Mouse (Mus musculus): Measurements from ENCODE around the gene Znrf1. TPM values are rescaled to one million over a fixed set of nuclear protein-coding genes. Genes with fewer than 3 reads are reported as not detected.
"Not testable (repeated sequence)": the region's sequence is repeated elsewhere in the genome, so short reads cannot be mapped to it uniquely, and the experiment has no call there.

Znrf1 gene
- polyA plus RNA-seq, 1 experiment from 2014 or later = 44.8 TPM

DNA sequence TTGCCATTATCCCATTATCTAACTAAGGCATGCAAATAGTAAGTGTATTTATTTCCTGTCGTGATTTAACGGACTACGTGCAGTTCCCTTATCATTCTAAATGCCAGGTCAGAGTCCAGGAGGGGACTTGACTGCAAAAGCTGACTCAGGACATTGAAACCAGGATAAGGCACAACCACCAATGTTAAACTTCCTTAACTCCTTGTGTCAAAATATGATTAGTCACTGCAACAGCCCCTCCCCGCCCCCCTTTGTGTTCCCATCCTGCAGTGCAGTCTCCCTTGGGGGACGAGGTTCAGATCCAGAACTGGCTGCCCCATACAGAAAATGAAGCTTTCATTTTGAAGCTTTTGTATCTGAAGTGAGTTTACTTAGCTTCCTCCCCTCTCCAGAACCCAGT lies 106.6 kb downstream of the Znrf1 start:
- Histone ChIP-seq H3K27me3 (ENCODE audit: low read depth, poor library complexity, severe bottlenecking) (no peaks in the 10 kb centered on the region), H3K27ac (peak overlapping the region; percentile 99), H3K9me3 (replicated peaks) (no peaks in the 10 kb centered on the region), H3K4me1 (peaks cover 8% of the 10 kb centered on the region), H3K36me3 (peaks cover 17% of the 10 kb centered on the region; the same call in 1 of the 2 replicates), H3K4me3 (peak overlapping the region; percentile 86)
- no peak for DNase-seq (ENCODE audit: low spot score)
- WGBS = 70% methylated on average over 5 of the region's 5 CpGs

DNA sequence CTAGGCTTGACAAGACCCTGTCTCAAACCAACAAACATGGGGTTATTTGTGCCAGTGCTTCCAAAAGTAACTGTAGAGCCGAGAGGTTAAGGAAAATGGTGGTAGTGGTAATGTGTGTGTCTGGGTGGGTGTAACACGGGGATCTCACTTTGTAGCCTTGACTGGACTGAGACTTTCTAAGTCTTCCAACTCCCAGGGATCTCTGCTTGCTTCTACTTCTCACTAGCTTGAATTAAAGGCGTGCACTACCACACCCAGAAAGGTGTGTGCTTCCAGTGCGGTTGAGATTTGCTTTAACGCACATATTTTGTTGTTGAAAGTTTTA lies 107.0 kb downstream of the Znrf1 start:
- no peak for DNase-seq (ENCODE audit: low spot score)
- peak overlapping the region; percentile 86 for H3K4me3 ChIP-seq
- peaks cover 17% of the 10 kb centered on the region; the same call in 1 of the 2 replicates for H3K36me3 ChIP-seq
- 10% methylated on average over 5 of the region's 5 CpGs for WGBS
- no peaks in the 10 kb centered on the region for H3K27me3 ChIP-seq (ENCODE audit: low read depth, poor library complexity, severe bottlenecking)
- H3K4me1 ChIP-seq = peaks cover 8% of the 10 kb centered on the region
- H3K27ac ChIP-seq = peak overlapping the region; percentile 99
- H3K9me3 ChIP-seq (replicated peaks) = no peaks in the 10 kb centered on the region

DNA sequence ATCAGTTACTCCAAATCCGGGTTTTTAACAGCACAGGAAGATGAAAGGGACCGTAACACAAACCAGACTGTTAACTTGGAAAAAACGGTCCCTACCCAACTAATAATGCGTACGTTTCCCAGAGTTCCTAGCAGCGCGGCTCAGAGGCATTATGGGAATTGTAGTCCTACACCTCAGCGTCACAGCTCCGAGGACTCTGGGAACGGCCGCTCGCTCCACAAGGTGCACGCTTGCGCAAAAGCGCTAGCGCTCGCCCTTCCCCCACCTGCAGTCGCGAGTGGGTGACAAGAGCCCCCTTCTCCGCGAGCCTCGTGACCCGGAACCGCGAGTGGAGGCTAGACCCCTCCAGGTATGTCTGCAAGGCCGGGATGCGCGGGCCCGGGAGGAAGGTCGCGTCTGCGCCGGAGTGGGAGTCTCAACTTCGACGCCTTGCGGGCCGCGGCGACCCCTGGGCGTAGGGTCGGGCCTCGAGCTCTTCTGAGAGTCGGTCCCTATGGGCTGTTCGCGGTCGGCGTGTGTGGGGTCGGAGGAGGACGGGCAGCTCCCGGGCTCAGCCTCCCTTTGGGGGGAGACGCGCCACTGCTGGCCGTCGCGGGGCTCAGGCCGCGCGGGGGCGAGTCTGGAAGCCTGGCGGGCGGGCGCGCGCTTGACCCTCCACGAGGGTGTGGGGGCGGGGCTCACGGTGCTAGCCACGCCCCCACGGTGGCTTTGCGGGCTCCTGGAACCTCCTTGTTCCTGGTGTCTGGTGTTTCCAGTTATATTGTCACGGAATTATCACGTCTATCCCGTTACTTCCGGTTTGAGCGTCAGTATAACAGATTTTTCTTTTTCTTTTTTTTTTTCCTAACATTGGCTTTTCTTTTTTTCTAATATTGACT lies 107.6 kb downstream of the Znrf1 start, which contains the start of gene Zfp1:
Zfp1 (plus strand) TSS at position 138 of the 878 bp plus-strand sequence.
- Histone ChIP-seq H3K4me1 (peaks cover 8% of the 10 kb centered on the region), H3K4me3 (peak within 1 kb of the TSS; percentile 86), H3K36me3 (peaks cover 17% of the 10 kb centered on the region; the same call in 1 of the 2 replicates), H3K9me3 (replicated peaks) (no peaks in the 10 kb centered on the region), H3K27ac (peak within 1 kb of the TSS; percentile 99), H3K27me3 (ENCODE audit: low read depth, poor library complexity, severe bottlenecking) (no peaks in the 10 kb centered on the region)
- peak; percentile 94 for DNase-seq (ENCODE audit: low spot score)
- under 1% methylated on average over 75 of the region's 75 CpGs for WGBS

DNA sequence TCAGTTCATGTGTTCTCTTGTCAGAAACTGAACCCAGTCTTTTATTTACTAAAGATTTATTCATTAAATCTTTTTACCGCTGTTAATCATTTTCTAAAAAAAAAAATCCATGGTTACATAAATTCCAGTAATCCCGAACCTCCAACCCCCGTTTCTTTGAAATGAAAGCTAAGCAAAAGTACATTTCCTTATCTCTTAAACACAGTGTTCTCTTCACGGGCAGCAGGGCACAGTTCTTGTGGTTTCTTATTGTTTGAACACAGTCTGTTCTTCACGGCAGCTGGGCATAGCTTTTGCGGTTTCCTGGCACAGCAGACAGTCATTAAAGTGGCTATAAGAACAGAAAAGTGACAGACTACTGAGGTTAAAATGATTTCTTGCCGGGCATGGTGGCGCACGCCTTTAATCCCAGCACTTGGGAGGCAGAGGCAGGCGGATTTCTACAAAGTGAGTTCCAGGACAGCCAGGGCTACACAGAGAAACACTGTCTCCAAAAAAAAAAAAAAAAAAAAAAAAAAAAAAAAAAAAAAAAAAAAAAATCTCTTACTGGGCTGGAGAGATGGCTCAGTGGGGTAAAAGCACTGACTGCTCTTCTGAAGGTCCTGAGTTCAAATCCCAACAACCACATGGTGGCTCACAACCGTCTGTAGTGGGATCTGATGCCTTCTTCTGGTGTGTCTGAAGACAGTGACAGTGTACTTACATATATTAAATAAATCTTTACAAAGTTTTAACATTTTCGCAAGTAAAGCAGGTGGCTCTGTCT lies 108.6 kb downstream of the Znrf1 start:
- DNase-seq (ENCODE audit: low spot score); H3K9me3 ChIP-seq (replicated peaks); H3K27me3 ChIP-seq (ENCODE audit: low read depth, poor library complexity, severe bottlenecking): not testable (repeated sequence)
- 83% methylated on average over 12 of the region's 12 CpGs for WGBS
- Histone ChIP-seq H3K4me1 (peaks cover 13% of the 10 kb centered on the region), H3K4me3 (peak overlapping the region; percentile 86), H3K27ac (peak overlapping the region; percentile 99; the same call in 1 of the 2 replicates), H3K36me3 (peaks cover 17% of the 10 kb centered on the region; the same call in 1 of the 2 replicates)

DNA sequence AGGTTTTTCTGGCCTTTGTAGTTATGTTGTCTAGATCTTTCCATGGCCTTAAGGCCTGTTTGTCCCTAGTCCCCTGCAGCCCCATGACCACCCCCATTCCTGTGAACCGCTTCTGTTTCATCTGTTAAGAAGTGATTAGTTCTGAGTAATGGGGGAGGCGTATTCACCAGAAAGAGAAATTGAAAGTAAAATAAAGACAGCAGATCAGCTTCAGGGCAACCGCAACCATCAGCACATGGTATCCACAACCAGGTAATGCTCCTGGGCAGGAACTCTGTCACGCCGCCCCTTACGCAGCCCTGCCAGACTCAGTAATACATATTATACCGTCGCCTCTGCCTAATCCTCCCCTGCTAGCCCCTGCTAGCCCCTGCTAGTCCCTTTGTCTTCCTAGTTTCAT lies 109.8 kb downstream of the Znrf1 start:
- Histone ChIP-seq H3K36me3 (peaks cover 17% of the 10 kb centered on the region; the same call in 1 of the 2 replicates), H3K27me3 (ENCODE audit: low read depth, poor library complexity, severe bottlenecking) (no peaks in the 10 kb centered on the region), H3K4me1 (peaks cover 13% of the 10 kb centered on the region), H3K9me3 (replicated peaks) (no peaks in the 10 kb centered on the region), H3K4me3 (no peak overlapping the region), H3K27ac (no peak overlapping the region)
- WGBS = 95% methylated on average over 8 of the region's 8 CpGs
- DNase-seq (ENCODE audit: low spot score) = no peak

DNA sequence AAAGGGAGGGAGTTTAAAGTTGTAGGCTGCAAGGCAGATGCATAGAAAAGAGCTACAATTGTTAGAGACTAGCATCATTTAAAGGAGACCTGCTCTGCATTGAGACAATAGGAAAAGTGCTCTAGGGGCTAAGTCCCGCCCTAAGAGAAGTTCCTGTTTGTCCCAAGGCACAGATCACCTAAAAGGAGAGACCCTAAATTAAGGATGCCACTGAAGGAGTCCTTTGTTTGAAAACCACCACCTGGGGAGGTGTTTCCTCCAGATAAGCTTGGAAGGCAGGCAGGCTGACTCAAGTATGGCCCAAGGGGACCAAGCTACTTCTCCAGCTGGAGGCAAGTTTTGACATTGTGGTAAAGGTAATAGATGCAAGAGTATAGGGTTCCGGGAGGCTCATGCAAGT lies 112.9 kb downstream of the Znrf1 start:
- H3K27me3 ChIP-seq (ENCODE audit: low read depth, poor library complexity, severe bottlenecking) = no peaks in the 10 kb centered on the region
- WGBS = 74% methylated on average over 2 of the region's 2 CpGs

DNA sequence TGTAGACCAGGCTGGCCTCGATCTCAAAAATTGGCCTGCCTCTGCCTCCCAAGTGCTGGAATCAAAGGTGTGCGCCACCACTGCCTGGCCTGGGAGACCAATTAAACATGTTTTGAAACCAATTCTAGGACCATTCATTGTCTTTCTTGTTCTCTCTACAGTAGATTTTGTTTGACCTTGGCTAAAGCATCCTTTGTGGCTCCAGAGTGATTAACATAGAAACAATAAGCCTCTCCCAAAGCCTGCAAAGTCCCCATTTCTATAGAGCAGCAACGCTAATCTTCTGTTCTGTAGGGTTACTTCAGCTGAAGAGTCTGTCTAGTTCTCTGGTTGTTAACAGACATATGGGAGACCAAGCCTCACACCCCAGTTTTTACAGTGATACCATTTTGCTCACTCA lies 114.8 kb downstream of the Znrf1 start:
- WGBS = 87% methylated on average over 3 of the region's 3 CpGs
- H3K27ac ChIP-seq = no peak overlapping the region
- H3K4me3 ChIP-seq = no peak overlapping the region

More for the DNA sequence above, 112.9 kb downstream of the Znrf1 start:
- Histone ChIP-seq H3K4me3 (no peak overlapping the region), H3K36me3 (peaks cover 19% of the 10 kb centered on the region; the same call in 1 of the 2 replicates), H3K9me3 (replicated peaks) (no peaks in the 10 kb centered on the region), H3K4me1 (0 out of 2 replicates have a peak, but pooled peaks cover 5% of the 10 kb centered on the region), H3K27ac (no peak overlapping the region)
- no peak for DNase-seq (ENCODE audit: low spot score)

DNA sequence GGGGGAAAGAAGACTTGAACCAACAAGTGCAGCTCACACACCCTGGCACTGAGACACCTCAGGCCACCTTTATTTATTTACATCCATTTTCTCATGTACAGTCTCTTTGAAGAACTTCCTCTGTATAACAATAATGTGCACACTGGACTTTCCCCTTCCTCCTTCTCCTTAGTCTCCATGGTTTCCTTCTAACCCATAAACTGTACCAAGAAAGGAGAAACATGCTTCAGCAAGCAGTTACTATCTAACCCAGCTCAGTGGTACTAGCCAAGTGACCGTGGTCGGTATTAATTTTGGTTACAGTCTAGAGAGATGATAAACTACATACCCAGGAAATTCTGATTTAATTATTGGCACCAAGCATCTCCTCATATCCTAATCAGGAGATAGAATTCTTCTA lies 117.6 kb downstream of the Znrf1 start:
- no peak for DNase-seq (ENCODE audit: low spot score)
- H3K27me3 ChIP-seq (ENCODE audit: low read depth, poor library complexity, severe bottlenecking) = no peaks in the 10 kb centered on the region
- 97% methylated on average over 2 of the region's 2 CpGs for WGBS
- H3K27ac ChIP-seq = no peak overlapping the region
- H3K4me1 ChIP-seq = 0 out of 2 replicates have a peak, but pooled peaks cover 5% of the 10 kb centered on the region
- peaks cover 3% of the 10 kb centered on the region; the same call in 1 of the 2 replicates for H3K36me3 ChIP-seq
- no peak overlapping the region for H3K4me3 ChIP-seq
- no peaks in the 10 kb centered on the region for H3K9me3 ChIP-seq (replicated peaks)

More for the DNA sequence above, 114.8 kb downstream of the Znrf1 start:
- Histone ChIP-seq H3K9me3 (replicated peaks) (no peaks in the 10 kb centered on the region), H3K36me3 (peaks cover 19% of the 10 kb centered on the region; the same call in 1 of the 2 replicates), H3K4me1 (0 out of 2 replicates have a peak, but pooled peaks cover 5% of the 10 kb centered on the region), H3K27me3 (ENCODE audit: low read depth, poor library complexity, severe bottlenecking) (no peaks in the 10 kb centered on the region)
- DNase-seq (ENCODE audit: low spot score) = no peak

DNA sequence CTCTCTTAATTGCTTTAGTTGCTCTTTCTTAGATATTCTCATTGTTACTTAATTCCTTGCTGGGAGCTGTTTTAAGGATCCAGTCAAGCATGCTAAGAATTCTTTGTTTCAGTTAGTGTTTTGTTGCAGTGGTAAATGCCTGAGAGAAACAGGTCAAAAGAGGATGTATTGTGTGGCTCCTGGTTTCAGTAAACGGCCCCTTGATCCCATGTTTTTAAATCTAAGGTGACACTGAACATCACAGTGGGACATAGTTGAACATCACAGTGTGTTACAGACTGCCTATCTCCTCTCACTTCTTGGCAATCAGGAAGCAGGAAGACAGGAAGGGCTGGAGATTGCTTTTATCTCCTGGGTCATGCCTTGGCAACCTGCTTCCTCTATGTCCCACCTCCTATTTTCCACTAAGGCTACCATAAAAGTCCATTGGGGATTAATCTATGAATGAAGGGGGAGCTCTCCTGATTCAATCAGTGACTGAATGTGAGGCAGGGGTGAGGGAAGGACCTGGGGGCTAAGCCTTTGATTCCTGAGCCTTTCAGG lies 121.5 kb downstream of the Znrf1 start:
- no peak for DNase-seq (ENCODE audit: low spot score)
- WGBS = 67% methylated on average over 1 of the region's 1 CpGs

DNA sequence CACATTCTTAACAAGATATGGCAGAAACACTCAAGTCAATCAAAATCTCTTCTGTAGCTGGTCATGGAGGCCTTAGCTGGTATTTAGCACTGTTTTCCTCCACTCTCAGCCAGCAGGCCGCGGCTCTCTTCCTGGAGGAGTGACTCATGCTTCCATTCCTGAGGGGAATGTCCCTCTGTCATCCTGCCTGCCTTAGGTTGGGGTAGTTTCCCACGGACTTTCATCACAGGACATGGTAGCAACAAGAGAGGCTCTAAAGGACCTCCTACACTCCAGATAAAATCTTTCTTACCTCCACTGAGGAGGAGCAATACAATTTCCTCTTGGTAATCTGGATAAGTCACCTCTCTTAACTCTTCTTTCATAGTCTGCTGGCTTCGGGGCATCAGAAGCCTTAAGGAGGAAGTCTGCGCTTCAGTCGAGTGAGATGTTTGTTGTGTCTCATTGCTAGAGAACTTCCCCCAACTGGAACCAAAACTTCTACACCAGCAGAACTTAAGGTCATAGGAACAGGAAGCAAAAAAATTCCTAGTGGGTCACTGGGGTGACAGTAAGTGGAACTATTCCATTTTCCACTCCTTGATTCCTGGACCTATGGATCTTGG lies 123.0 kb downstream of the Znrf1 start:
- Histone ChIP-seq H3K9me3 (replicated peaks) (no peaks in the 10 kb centered on the region), H3K27me3 (ENCODE audit: low read depth, poor library complexity, severe bottlenecking) (no peaks in the 10 kb centered on the region), H3K4me3 (no peak overlapping the region), H3K27ac (no peak overlapping the region), H3K36me3 (peaks cover 22% of the 10 kb centered on the region), H3K4me1 (no peaks in the 10 kb centered on the region)
- no peak for DNase-seq (ENCODE audit: low spot score)
- WGBS = 86% methylated on average over 6 of the region's 6 CpGs

More for the DNA sequence above, 121.5 kb downstream of the Znrf1 start:
- Histone ChIP-seq H3K27me3 (ENCODE audit: low read depth, poor library complexity, severe bottlenecking) (no peaks in the 10 kb centered on the region), H3K9me3 (replicated peaks) (no peaks in the 10 kb centered on the region), H3K4me1 (no peaks in the 10 kb centered on the region), H3K4me3 (no peak overlapping the region), H3K27ac (no peak overlapping the region), H3K36me3 (peaks cover 24% of the 10 kb centered on the region)

DNA sequence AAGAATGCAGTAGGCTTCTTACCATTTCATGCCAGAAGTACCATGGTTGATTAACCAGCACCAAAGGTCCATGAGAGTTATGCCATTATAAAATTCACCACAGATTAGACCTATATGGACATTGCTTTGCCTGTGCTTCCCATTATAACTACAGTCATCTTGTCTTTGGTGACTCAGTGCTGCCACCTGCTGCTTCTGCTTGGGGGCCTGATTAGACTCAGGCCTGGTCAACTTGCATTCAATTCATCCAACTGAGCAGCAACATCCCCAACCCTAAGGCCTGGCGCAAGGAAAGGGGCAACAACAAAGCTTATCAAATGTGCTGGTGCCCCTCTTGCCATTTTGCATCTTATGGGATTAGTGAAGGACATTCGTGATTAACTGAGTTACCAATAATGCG lies 126.6 kb downstream of the Znrf1 start:
- WGBS = 92% methylated on average over 3 of the region's 3 CpGs
- no peak overlapping the region for H3K27ac ChIP-seq
- no peaks in the 10 kb centered on the region for H3K27me3 ChIP-seq (ENCODE audit: low read depth, poor library complexity, severe bottlenecking)
- H3K36me3 ChIP-seq = peaks cover 38% of the 10 kb centered on the region
- H3K4me1 ChIP-seq = no peaks in the 10 kb centered on the region
- H3K4me3 ChIP-seq = no peak overlapping the region
- no peaks in the 10 kb centered on the region for H3K9me3 ChIP-seq (replicated peaks)
- DNase-seq (ENCODE audit: low spot score) = peak; percentile 73

DNA sequence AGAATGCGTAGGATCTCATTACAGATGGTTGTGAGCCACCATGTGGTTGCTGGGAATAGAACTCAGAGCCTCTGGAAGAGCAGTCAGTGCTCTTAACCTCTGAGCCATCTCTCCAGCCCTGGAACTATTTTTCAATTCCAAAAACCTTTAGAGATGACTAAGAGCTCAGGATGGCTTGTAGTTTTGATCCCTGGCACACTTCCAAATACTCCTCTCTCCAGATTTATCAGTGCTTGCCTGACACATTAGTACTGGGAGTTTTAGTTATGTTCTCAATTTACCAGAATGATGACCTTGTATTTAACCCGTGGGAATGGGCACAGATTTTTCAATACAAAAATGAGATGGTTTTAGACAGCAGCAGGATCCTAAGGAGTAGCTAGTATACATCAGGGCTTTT lies 130.9 kb downstream of the Znrf1 start:
- DNase-seq (ENCODE audit: low spot score) = no peak
- H3K27ac ChIP-seq = no peak overlapping the region
- no peak overlapping the region for H3K4me3 ChIP-seq
- 89% methylated on average over 2 of the region's 2 CpGs for WGBS
- peaks cover 56% of the 10 kb centered on the region for H3K36me3 ChIP-seq
- no peaks in the 10 kb centered on the region for H3K4me1 ChIP-seq
- H3K27me3 ChIP-seq (ENCODE audit: low read depth, poor library complexity, severe bottlenecking) = no peaks in the 10 kb centered on the region
- H3K9me3 ChIP-seq (replicated peaks) = no peaks in the 10 kb centered on the region

Data from limb, embryonic 10.5 days (tissue).